Mouse (Mus musculus) spleen, adult 12 weeks (tissue): Measurements from ENCODE around the gene Fancf.

Experiments used
- DNase-seq: peaks from one replicate; pipeline ENCODE4 v3.0.0; 2022; ENCODE audit warnings: low spot score

Gene Fancf

DNA sequence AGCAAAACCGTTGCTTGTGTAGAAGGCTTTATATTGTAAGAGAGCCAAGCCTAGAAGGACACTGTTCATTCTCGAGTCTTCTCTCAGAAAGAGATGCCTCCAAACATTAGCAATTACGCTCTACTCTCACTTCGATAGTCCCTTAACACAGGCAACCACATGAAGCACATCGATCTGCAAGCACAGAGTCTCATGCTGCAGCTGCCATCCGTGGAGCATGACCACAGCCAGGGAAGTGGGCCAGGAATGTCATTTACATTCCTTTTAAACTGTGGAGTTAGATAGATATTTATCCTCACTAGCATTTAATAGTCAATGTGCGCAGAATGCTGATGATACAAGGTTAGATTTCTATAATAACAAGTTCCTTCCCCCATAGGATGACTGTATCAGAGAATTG, 21.6 kb downstream of the Fancf start:
- DNase-seq, result no peak

DNA sequence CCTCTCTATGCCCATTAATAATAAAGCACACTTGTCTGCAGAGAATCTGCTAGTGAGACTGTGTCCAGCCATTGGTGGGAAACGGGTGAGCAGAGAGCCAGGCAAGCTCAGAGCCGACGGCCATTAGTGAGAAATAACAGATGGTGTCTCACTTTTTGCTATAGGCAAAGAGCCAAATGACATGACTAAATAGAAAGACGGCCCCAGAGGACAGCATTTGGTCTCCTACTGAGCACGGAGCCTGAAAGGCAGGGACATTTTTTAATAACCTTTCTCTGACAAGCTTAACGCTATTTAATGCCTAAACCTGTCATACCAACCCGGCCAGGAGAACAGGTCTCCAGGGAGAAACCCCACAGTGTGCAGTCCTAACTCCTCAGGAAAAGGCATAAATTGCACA, 30.1 kb downstream of the Fancf start:
- DNase-seq, result no peak

DNA sequence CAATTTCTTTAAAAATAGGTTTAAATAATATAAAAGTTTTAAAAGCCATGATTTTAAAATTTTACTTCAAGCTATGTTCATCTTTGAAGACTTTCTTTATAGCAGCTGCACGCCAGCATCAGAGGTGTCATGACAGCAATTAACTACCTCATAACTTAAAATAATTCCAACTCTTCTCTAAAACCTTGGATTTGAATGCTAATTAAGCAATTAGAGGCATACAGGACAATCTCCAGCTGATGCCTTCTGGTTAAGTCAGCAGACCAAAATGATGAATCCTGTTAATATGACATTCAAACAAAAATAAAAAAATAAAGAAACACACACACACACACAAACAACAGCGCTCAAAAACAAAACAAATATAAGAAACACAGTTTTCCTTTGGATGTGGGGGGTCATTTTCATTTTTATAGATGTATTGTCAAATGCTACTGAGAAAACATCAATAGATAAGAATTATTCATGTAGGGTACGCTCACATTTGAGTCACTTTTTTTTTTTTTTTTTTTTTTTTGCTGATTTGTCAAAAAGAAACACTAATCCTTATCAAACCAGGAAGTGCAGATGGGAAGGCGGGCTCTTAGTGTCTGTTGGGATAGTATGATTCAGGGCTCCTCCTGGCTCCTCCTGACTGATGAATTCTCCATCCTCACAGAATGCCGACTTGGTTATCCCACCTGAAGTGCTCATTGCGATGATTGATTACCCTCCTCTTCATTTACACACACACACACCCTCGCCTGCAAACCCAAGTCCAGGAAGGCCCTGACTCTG, 38.3 kb downstream of the Fancf start:
- DNase-seq, result no peak

DNA sequence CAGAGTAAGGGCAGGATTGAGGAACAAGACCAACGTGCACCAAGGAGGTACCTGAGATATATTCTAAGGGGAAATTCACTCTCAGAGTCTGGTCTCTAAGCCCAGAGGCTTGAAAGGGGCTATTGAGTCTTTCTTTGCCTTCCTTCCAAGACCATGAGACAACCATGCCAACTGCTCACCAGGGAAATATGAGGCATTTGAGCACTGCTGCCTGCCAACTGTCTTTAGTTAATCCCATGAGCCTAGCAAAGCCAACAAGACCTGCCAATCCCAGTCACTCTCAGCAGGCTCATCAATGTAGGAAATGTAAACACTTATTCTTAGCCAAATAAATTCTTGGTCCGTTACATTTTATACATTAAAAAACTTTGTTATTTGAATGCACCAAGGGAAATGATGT, 40.6 kb downstream of the Fancf start:
- DNase-seq, result no peak

DNA sequence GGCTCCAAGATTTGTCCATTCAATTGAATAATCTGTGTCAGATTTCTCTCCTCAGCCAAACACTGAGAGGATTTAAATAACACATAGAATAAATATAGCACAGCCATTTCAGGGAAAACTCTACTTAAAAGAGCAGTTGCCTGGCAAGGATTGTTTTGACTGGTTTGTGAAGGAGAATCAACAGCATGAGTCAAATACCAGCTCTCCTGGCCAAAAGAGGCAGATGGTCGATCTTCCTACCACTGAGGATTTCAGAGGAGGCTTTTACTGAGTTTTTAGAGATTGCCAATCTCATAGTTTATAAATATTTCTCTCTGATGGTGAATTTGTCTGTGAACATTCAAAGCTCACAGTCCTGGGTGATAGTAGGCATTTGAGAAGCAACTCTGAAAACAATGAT, 42.2 kb downstream of the Fancf start:
- DNase-seq, result no peak

DNA sequence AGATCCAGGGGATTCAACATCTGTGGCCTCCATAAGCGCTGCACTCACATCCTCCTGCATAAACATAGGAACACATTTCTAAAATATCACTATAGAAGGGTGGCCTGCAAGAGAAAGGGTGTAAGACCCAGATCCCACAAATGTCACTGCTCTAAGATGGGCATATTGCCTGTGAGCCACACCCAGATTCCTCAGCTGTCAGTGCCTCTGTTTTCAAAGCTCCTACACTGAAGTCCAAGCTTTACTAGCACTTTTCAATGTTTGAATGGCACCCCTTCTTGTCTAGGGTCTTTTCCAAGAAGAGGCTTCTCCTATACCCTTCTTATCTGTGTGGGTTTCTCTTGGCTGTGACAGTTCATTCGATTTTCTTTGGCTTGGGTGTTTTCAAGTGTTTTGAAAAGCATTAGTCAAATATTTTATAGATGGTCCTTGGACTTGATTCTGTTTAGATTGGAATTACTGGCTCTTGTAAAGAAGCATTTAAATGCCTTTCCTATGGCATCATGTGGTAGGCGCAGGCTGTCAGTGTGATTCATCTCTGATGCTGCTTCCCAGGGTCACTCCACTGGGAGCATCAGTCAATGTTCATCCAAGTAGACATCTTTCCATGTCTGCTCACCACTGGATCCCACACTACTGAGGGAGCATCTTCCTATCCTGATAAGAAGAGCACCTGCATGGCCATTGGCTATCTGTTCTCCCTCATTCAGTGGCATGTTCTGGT, 43.7 kb downstream of the Fancf start:
- DNase-seq, result no peak

DNA sequence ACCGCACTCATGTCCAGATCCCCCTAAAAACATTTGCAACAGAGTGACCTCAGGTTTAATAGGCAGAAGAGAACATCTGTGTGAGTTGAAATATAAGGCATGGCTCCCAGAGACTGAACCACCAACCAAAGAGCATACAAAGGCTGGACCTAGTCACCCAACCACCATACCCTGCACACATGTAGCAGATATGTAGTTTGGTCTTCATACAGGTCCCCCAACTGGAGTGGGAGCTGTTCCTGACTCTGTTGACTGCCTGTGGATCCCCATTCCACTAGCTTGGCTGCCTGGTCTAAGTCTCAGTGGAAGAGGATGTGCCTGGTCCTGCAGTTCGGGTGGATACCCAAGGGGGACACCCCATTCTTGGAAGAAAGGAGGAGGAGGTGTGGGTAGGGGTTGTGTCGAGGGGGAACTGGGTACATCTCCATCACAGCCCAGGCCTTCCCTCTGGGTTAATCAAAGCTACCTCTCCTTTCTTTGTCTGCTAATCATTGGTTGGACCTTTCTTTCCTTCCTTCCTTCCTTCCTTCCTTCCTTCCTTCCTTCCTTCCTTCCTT, 45.7 kb downstream of the Fancf start:
- no peak for DNase-seq

DNA sequence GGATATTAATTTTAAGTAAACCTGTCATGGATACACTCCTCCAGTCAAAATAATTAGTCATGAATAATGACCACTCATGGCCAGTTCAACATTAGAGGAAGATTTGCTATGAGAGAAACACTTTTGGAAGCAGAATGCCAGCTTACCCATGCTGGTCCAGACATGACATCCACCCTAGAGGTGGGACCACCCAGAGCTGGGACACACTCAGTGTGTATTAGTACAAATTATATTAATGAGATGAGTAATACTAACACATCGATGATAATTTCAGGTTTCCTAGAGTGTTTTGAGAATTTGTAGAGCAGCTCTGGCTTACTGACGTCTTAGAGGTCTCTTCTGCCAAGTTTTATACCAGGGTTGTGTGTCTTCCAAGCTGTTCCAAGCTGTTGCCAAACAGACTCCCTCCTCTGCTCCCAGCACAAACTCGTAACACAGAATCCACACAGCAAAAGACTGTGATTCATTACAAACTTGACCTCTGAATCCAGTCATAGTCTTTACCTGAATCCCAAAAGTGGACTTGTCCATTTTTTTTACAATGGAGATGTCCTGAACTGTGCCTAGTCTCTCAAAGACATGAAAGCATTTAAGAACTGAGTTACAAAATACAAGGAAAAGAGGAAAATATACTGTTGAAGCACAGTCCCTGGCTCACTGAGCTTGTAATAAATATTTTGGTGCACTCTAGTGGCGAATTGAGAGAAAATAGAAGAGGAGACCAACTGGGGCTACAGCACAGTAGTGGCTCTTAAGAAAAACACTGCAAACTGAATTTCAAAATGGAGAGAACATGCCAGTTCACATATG, 46.4 kb downstream of the Fancf start:
- DNase-seq, result no peak
